Mouse (Mus musculus) thymus, postnatal 14 days (tissue): ENCODE results near the gene Grap2.

ENCODE experiments used
- DNase-seq: peaks from one replicate; pipeline ENCODE4 v3.0.0; 2021

The Grap2 gene

GRCm38 (mm10) chr15:80572291-80572690, at the start of gene Grap2:
Gene Grap2 (plus strand): TSS chr15:80572594.
- DNase-seq: peak; percentile 93

- peak; percentile 58 for DNase-seq
Measured at GRCm38 (mm10) chr15:80529955-80530869, 42.2 kb upstream of the Grap2 start.

GRCm38 (mm10) chr15:80531026-80531425, 41.4 kb upstream of the Grap2 start:
- DNase-seq: no peak

- no peak for DNase-seq
Measured at GRCm38 (mm10) chr15:80532281-80533072, 39.9 kb upstream of the Grap2 start.

- DNase-seq: no peak
Measured at GRCm38 (mm10) chr15:80533274-80533673, 39.1 kb upstream of the Grap2 start.

DNA sequence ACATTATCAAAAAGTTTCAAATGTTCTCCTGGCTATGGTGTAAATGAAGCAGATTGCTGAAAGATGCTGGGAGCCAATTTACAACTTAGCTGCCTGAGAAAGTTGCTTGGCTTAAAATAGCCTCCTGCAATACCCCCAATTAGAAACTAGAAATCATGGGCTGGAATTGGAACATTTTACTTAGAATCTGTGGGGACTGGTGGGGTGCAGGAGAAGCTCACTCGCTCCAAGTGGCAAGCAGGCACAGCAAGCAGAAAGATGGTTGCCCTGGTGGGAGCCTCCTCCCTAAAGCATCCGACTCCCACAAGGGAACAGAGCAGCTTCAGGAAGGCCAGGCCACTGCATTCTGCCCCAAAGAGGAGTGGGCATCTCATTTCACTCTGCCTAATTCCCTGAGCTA, 36.3 kb upstream of the Grap2 start:
- no peak for DNase-seq

DNA sequence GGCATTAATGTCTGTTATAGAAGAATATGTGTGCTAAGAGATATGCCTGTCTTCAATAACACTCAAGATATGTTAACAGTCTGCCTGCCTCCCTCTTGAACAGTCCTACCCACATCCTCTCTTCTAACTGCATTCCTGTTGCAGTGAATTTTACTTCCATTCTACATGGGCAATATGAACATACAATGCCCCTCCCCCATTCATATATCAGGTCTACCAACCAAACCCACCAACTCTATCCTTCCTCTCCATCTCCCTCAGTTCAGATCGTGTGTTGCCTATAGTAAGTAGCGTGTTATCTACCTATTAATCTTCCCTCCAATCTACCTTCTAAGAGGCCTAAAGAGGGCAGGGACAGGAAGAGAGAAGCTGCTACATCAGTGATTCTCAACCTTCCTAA, 34.3 kb upstream of the Grap2 start:
- DNase-seq: peak; percentile 46

GRCm38 (mm10) chr15:80538671-80539340, 33.6 kb upstream of the Grap2 start:
- peak; percentile 78 for DNase-seq

- peak; percentile 42 for DNase-seq
Measured at GRCm38 (mm10) chr15:80544115-80544514, 28.3 kb upstream of the Grap2 start.

- no peak for DNase-seq
Measured at GRCm38 (mm10) chr15:80545430-80545829, 27.0 kb upstream of the Grap2 start.

DNA sequence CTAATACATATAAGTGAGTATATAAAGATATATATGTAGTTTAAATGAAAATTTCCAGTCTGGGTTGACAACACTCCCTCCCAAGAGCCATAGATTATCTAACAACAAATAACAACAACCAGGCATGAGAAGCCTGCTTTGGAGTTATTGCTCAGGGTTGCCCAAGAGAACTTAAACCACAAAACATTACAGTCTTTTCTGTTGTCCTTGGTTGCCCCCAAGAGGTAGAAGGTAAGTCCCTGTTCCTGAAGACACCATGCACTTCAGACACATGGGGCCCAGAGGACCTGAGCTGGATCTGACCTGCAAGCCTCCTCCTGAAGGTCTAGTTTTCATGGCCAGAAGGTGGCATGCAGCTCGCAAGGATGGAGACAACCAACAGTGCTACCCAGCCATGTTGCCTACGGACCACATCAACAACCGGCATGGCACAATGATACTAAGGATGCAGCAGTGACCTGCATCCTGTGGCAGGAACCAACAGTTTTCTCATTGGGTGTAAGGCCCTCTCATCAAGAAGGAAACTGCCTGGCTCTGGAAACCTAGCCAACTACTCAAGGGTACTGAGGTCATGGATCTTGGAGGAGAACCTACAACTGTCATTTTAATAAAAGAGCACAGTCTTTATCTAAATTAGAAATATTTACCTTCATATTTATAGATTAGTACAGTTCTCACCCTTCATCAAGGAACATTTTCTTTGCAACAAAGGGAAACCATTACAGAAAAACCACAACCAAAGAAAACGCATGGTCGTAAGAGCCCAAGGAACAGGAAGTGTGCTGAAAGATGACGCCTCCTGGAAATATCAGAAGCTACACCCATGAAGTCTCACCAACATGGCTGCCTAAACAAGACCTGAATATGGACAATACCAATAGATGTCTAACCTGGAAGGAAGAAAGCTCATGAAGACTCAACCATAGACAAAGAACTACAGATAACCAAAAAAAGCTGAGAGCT, 17.3 kb upstream of the Grap2 start:
- DNase-seq: peak; percentile 56

DNA sequence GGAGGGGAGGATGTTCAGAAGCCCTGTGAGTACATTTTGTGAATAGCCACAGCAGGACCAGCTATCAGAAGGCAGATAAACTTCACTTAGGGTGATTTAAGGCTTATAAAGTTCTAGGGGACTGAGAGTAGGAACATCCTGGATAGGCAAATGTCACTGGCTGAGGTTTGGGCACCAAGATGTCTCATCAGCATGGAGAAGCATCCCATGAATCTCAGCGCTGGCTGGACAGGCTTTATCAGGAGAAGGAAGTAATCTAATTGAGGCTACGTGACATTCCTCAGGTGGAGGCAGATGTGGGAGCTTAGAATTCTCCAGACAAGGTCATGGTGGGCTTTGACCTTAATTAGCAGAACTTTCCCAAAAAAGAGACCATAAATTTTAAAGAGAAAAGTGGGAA, 16.4 kb upstream of the Grap2 start:
- DNase-seq: no peak

- no peak for DNase-seq
Measured at GRCm38 (mm10) chr15:80557745-80558144, 14.6 kb upstream of the Grap2 start.

GRCm38 (mm10) chr15:80559534-80559933, 12.9 kb upstream of the Grap2 start:
- DNase-seq: no peak

GRCm38 (mm10) chr15:80559978-80560377, 12.4 kb upstream of the Grap2 start:
- DNase-seq: peak; percentile 48

DNA sequence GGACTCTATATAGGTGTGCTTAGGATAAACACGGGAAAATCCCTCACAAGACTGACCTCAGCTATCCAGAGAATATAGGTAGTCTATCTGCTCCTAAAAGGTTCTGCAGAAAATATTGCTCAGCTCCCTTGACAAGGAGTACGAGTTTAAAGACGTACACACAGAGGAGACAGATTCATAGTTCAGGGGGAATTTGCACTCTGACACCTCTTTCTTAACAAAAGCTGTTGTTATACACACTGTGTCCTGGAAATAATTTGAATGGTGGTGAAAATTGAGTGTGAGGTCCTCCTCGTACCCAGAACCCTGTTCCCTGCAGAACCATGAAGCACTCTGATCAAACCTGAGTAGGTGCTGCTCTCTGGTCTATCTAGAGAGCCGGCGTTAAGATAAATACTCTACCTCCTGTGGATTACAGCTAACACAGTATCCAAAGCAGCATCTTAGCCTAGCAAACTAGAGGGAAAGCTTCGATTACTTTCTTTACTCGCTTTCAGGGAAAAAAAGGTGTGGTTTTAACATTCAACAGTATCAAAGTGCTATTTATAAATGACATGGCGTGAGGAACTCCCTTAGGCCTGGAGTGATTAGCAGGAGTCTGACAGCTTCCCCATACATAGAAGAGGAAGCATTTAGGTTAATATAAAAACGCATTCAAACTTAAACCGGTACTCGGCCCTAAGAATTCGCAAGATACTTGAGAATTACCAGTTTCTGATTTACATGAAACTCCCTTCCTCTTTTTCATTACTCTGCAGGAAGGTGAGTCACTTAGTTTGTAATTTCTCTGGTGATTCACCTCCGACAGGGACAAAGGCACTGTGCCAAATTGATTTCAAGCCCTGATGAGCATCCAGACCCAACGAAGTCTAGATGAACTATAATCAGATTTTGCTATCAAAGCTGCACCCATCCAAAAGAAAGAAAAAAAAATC, 11.5 kb upstream of the Grap2 start:
- DNase-seq: no peak

DNA sequence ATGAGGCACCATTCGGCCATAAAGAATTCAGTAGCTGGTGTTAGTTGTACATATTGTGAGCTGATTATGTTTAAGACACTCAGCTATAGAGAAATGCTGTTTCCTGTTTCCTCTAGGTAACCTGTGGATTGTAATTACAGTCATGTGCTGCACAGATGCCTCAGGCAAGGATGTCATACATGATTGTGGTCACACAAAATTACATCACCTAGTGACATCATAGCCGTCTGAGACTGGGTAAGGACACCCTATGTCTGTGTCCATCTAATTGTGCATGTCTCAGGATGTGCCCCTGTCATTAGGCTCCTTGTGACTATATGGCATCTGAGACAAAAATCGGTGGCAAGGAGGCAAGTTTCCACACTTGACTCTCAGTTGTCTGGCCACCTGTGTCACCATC, 9.9 kb upstream of the Grap2 start:
- no peak for DNase-seq

- DNase-seq: peak; percentile 66
Measured at GRCm38 (mm10) chr15:80563634-80564208, 8.7 kb upstream of the Grap2 start.

DNA sequence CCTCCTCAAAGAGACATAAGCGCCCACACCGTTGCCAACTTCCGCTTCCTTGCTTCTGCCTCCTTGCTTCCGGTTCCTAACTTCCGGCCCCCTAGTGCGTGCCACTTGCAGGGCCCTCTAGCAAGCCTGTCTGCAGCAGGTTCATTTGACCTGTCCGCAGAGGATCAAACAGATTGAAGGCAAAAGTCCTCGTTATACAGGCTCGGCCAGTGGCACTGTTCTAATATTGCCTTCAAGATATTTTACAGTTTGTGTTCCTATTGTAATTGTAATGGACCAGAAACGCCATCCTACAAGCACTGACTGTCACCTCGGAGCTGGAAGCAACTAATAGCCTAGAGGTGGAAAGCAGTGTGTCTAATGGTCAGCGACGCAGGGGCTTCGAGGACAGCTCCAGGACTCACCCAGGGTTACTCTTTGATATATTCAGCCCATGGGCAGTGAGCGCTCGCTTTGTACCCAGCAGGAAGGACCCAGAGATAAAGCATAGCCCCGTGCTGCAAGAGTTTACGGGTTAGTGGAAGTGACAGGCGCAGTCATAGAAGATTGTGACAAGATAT, 7.2 kb upstream of the Grap2 start, which contains the start of gene Enthd1:
Gene Enthd1, minus strand, starts transcription at position 51 of the 560 bp plus-strand sequence.
- no peak for DNase-seq

- DNase-seq: no peak
Measured at GRCm38 (mm10) chr15:80566696-80567095, 5.7 kb upstream of the Grap2 start.
